Mouse (Mus musculus) midbrain, embryonic 15.5 days (tissue): ENCODE measurements around the gene Tle3. TPM values are rescaled to one million over a fixed set of nuclear protein-coding genes. Genes with fewer than 3 reads are reported as not detected.

Experiments
- ATAC-seq: fragments of 200-750 bp; cut with Nextera tagmentation; replicated peaks from 2 replicates; pipeline ENCODE4 v1.8.0; 2017; ENCODE audit warnings: moderate TSS enrichment
- H3K27ac ChIP-seq: fragments of 300-500 bp; sonication (generic); 2 replicates; pipeline ENCODE4 v1.5.1; 2015; ENCODE audit warnings: mild to moderate bottlenecking, inconsistent platforms
- H3K27me3 ChIP-seq: fragments of 300-500 bp; sonication (generic); replicated peaks from 2 replicates; pipeline ENCODE4 v1.6.1; 2015; ENCODE audit warnings: inconsistent platforms
- H3K36me3 ChIP-seq: fragments of 300-500 bp; sonication (generic); replicated peaks from 2 replicates; pipeline ENCODE4 v1.6.1; 2015; ENCODE audit warnings: inconsistent platforms
- H3K4me1 ChIP-seq: fragments of 300-500 bp; sonication (generic); 2 replicates; pipeline ENCODE4 v1.6.1; 2015; ENCODE audit warnings: inconsistent platforms
- H3K4me2 ChIP-seq: fragments of 300-500 bp; sonication (generic); 2 replicates; pipeline ENCODE4 v1.6.1; 2015; ENCODE audit warnings: inconsistent platforms, mild to moderate bottlenecking, moderate library complexity
- H3K4me3 ChIP-seq: fragments of 300-500 bp; sonication (generic); 2 replicates; pipeline ENCODE4 v1.5.1; 2015; ENCODE audit warnings: mild to moderate bottlenecking, inconsistent platforms
- H3K9ac ChIP-seq: fragments of 300-500 bp; sonication (generic); 2 replicates; pipeline ENCODE4 v1.6.1; 2015; ENCODE audit warnings: mild to moderate bottlenecking, inconsistent platforms
- H3K9me3 ChIP-seq: fragments of 300-500 bp; sonication (generic); 2 replicates; pipeline ENCODE4 v1.6.1; 2016; ENCODE audit warnings: inconsistent platforms
- WGBS: fragments of 180-500 bp; shearing (Covaris S2); methylation state at CpG from one replicate; pipeline ENCODE4 v1.1.7; 2015; ENCODE audit warnings: mixed read lengths; 5-methylcytosine and 5-hydroxymethylcytosine counted together
- polyA plus RNA-seq: library from polyadenylated mRNA; unstranded; fragments of >200 nt; fragmentation: Nextera tagmentation; extraction: Ambion mirVana; gene quantifications from 2 replicates; pipeline ENCODE4 v1.2.1, GENCODE M21; 2015

Gene Tle3
- polyA plus RNA-seq, 1 experiment from 2014 or later, result 34.9 TPM

DNA sequence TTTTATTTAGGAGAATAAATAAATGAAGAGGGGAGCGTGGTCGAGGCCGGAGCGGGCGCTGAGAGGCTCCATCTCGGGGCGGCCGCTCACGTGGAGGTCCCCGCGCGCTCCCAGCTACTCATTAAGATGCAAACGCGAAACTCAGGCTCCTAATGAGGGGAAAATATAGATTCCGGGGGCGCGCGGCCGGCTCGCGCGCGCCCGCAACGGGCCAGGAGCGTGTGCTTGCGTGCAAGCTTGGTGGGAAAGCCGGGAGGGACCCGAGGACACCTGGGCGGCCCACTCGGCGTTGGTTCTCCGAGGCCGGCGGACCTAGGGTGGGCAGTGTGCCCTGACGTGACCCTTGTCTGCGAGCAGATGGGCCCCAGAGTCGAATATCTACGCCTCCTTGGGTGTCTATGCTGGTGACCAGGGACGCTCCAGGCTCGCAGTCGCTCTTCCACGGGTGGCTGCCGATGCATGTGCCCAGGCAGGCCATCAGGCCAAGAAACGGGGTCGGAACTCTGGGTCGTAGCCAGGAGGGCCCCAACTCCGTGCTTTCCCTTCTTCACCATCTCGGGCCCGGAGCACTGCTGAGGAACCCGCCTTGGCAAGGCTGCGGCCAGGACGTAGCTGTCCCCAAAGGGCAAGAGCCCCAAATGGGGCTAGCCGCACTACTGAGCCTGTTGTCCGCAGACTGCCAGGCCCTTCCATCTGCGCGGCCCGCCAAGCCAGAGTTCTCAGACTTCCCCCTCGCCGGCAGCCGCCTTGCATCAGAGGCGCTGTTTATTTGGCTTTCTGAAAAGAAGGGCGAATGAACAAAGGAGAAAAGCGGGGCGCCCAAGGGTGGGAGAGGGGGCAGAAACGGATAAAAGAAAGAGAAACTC is 1.0 kb upstream of the Tle3 start:
- under 1% methylated on average over 66 of the region's 66 CpGs for WGBS
- no peaks in the 10 kb centered on the region for H3K9me3 ChIP-seq
- H3K4me2 ChIP-seq, result peak overlapping the region; percentile 79
- H3K4me1 ChIP-seq, result peaks cover 47% of the 10 kb centered on the region
- 0 out of 2 replicates have a peak, but pooled peaks cover 8% of the 10 kb centered on the region for H3K27me3 ChIP-seq
- H3K36me3 ChIP-seq, result no peaks in the 10 kb centered on the region
- peak overlapping the region; percentile 85 for H3K27ac ChIP-seq
- ATAC-seq, result peak; percentile 33
- peak overlapping the region; percentile 84 for H3K4me3 ChIP-seq
- H3K9ac ChIP-seq, result peak overlapping the region; percentile 50

DNA sequence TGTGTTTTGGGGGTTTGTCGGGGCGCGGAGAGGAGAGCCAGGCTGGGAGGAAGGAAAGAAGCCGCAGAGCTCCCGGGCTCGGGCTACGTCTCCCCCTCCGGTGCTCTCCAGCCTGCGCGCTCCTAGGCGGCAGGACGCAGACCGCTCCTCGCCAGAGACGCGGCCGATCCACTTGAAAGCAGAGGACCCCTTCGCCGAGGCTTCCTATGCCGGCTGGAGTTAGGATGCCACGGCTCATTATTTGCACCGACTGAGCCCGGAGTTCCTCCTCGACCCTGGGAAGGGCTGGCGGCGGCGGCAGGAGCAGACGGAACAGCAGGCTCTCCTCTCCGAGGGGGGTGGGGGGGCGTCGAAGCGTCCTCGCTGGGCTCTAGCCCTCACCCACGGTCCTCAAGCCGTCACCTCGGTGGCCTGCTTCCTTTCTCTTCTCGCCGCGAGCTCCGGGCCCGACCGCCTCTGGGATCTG is 377 bp downstream of the Tle3 start:
- Histone ChIP-seq H3K27ac (peak overlapping the region; percentile 92), H3K36me3 (no peaks in the 10 kb centered on the region), H3K4me1 (peaks cover 60% of the 10 kb centered on the region), H3K4me2 (peak overlapping the region; percentile 79), H3K9ac (peak overlapping the region; percentile 92), H3K9me3 (no peaks in the 10 kb centered on the region), H3K27me3 (no peaks in the 10 kb centered on the region), H3K4me3 (peak overlapping the region; percentile 84)
- WGBS, result under 1% methylated on average over 40 of the region's 42 CpGs
- ATAC-seq, result peak; percentile 7

DNA sequence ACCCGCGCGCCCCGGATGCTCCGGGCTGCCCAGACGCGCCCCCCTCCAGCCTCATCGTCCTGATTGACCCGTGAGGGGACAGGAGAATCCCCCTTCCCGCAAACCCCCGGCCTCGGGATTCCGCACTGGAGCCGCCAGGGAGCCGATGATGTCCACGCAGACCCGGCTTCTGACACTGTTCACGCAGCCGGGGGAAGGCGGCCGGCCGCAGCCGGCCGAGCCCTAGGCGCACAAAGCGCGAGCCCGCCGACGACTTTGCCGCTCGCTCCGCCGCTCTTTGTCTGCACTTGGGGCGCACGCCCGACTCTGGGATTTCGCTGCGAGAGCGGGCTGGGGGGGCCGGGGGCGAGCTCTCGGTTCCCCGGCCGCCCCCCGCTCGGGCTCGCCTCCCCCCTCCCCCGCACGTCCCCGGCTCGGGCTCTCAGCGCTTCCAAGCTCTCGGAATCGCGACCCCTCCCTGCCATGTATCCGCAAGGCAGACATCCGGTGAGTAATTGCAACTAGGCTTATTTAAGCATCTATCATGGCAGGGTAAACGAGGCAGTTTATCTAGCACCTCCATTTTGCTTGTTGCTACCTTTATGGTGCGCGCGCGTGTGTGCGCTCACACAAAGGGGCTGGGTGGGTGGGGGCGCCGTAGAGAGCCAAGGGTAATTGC is 939 bp downstream of the Tle3 start:
- Histone ChIP-seq H3K27ac (peak overlapping the region; percentile 92), H3K4me3 (peak overlapping the region; percentile 84), H3K27me3 (no peaks in the 10 kb centered on the region), H3K9ac (peak overlapping the region; percentile 92), H3K36me3 (no peaks in the 10 kb centered on the region), H3K4me2 (peak overlapping the region; percentile 79), H3K9me3 (no peaks in the 10 kb centered on the region), H3K4me1 (peaks cover 66% of the 10 kb centered on the region)
- WGBS, result 0% methylated on average over 63 of the region's 66 CpGs
- ATAC-seq, result no peak

DNA sequence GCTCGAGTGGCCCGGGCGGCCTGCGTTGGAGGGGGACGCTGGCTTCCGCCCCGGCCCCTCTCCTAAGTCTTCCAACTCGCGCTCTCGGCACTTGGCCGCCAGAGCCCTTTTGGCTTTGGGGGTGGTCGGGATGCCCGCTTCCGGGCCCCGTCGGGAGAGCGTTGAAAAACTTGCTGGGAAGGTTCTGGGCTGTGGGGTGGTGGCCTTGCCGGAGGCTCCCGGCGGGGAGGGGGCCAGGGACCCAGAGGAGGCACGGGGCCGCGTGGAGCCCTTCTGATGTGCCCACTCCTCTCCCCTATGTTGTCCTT is 1.4 kb downstream of the Tle3 start:
- H3K4me1 ChIP-seq, result peaks cover 69% of the 10 kb centered on the region
- under 1% methylated on average over 23 of the region's 23 CpGs for WGBS
- H3K4me3 ChIP-seq, result peak overlapping the region; percentile 84
- ATAC-seq, result no peak
- H3K9me3 ChIP-seq, result no peaks in the 10 kb centered on the region
- H3K27me3 ChIP-seq, result no peaks in the 10 kb centered on the region
- H3K36me3 ChIP-seq, result no peaks in the 10 kb centered on the region
- H3K9ac ChIP-seq, result peak overlapping the region; percentile 92
- peak overlapping the region; percentile 79 for H3K4me2 ChIP-seq
- H3K27ac ChIP-seq, result peak overlapping the region; percentile 92

DNA sequence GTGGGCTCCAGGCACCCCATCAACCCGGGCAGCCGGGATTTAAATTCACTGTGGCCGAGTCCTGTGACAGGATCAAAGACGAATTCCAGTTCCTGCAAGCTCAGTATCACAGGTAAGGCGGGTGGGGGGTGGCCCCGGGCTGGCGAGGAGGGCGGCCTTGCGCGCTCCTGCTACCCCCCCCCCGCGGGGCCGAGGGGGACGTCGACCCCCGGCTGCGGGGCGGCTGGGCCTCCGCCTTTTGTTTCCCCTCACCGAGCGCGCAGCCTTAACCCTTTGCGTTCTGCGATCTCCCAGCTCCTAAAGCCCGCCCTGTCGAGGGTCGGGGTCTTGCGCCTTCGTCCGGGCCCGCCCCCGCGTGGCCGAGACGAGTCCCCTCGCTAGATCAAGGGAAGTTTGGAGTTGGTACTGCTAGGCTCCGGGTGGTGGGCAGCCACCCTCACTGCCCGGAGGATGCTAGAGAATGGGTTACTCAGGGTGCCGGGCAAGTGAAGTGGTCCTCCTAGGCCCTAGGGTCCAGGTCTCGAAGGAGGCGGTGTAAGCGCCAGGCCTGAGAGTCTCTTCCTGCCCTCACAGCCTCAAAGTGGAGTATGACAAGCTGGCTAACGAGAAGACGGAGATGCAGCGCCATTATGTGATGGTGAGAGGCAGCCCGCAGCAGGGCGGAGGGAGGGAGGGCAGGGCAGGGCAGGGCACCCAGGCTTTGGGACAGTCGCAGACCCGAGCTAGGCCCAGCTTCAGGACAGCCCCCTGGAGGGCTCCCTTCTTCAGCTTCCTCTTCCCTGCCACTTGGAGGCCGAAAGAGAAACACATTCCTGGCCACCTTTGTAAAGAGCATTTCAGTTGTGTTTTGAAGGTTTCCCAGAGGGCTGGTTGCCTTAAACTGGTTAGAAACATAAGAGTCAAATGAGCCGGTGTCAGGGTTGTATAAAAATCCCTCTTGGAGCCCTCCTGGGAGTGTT is 2.1 kb downstream of the Tle3 start:
- H3K4me2 ChIP-seq, result peak overlapping the region; percentile 79
- H3K9ac ChIP-seq, result peak overlapping the region; percentile 92
- peaks cover 69% of the 10 kb centered on the region for H3K4me1 ChIP-seq
- peak overlapping the region; percentile 84 for H3K4me3 ChIP-seq
- H3K27me3 ChIP-seq, result no peaks in the 10 kb centered on the region
- H3K9me3 ChIP-seq, result no peaks in the 10 kb centered on the region
- peak overlapping the region; percentile 92 for H3K27ac ChIP-seq
- WGBS, result under 1% methylated on average over 51 of the region's 51 CpGs
- no peaks in the 10 kb centered on the region for H3K36me3 ChIP-seq
- no peak for ATAC-seq

DNA sequence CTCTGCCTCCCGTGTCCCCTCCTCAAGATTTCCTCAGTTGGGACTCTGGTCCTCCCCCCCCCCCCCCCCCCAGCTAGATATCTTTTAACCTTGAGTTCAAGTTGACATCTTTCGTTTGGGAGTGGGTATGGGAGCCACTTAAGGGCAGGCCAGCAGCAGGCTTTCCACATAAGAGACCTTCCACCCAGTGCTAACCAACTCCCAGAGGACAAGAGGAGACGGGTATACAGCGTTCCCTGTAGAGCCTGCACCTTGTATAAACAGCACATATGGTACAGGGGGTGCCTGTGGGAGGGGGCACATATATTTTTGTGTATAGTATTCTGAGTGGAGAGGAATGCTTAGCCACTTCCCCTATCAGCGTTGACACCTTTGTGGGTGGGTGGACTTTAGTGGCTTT is 2.8 kb downstream of the Tle3 start:
- H3K9ac ChIP-seq, result peak overlapping the region; percentile 92; the same call in 1 of the 2 replicates
- H3K27me3 ChIP-seq, result no peaks in the 10 kb centered on the region
- ATAC-seq, result no peak
- 11% methylated on average over 5 of the region's 5 CpGs for WGBS
- H3K4me2 ChIP-seq, result peak overlapping the region; percentile 79
- peaks cover 69% of the 10 kb centered on the region for H3K4me1 ChIP-seq
- H3K4me3 ChIP-seq, result peak overlapping the region; percentile 84
- no peaks in the 10 kb centered on the region for H3K9me3 ChIP-seq
- H3K36me3 ChIP-seq, result no peaks in the 10 kb centered on the region
- no peak overlapping the region for H3K27ac ChIP-seq

DNA sequence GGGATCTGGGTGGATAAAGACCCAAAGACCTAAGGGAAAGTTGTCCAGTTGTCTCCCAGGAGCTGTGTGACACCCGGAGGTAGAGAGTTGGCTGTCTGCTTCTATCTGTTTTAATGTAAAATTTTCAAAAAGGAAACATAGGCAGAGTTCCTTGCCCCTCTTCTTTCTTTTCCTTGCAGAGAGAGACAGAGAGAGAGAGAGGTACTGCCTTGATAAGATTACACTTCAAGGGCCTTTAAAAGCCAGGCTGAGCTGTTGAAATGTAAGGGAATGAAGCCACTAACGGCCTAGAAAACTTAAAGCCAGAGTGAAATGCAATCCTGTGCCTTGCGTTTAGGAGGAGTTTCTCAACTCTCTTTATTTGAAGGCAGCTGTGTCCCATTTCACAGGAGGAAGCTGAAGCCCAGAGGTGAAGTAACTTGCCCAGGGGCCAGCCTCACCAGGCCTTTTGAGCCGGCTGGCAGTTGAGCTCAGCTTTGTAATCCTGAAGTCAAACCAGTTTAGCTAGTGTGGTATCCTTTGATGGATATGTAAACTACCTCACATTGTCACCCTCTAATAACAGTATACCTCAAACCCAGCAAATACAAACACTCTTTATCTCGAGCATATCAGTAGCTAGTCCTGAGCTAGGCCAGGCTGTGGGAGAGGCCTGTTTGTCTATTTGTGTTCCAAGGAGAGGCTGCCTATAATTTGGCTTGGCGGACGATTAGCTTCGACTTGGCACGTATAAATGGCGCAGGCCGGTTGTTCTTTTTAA is 3.8 kb downstream of the Tle3 start:
- Histone ChIP-seq H3K36me3 (no peaks in the 10 kb centered on the region), H3K4me2 (peak overlapping the region; percentile 79), H3K4me3 (peak overlapping the region; percentile 84), H3K27me3 (no peaks in the 10 kb centered on the region), H3K9me3 (no peaks in the 10 kb centered on the region), H3K27ac (no peak overlapping the region), H3K9ac (peak overlapping the region; percentile 42), H3K4me1 (peaks cover 78% of the 10 kb centered on the region)
- no peak for ATAC-seq
- WGBS, result 31% methylated on average over 11 of the region's 11 CpGs

DNA sequence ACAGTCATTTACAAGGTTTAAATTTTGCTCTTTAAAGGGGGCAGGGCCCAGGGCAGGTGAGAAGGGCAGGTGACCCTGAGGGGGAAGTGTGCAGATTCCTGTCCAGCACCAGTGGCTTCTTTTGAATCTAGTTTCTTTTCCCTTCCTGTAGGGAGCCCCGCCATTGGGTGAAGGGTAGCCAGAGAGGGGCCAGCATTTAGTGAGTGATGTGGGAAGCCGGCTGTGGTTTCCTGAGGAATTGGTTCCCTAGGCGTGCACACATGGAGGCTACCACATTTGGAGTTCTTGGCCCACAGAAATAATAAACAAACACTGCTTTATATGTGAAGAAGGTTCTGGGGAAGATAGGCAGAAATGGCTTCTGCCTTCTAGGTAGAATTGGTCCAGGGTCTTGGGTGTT is 4.5 kb downstream of the Tle3 start:
- no peak for ATAC-seq
- Histone ChIP-seq H3K9me3 (no peaks in the 10 kb centered on the region), H3K4me2 (peak overlapping the region; percentile 79), H3K36me3 (no peaks in the 10 kb centered on the region), H3K9ac (peak overlapping the region; percentile 42; the same call in 1 of the 2 replicates), H3K27ac (peak overlapping the region; percentile 63), H3K4me1 (peaks cover 78% of the 10 kb centered on the region), H3K4me3 (peak overlapping the region; percentile 84), H3K27me3 (no peaks in the 10 kb centered on the region)
- 23% methylated on average over 3 of the region's 3 CpGs for WGBS

DNA sequence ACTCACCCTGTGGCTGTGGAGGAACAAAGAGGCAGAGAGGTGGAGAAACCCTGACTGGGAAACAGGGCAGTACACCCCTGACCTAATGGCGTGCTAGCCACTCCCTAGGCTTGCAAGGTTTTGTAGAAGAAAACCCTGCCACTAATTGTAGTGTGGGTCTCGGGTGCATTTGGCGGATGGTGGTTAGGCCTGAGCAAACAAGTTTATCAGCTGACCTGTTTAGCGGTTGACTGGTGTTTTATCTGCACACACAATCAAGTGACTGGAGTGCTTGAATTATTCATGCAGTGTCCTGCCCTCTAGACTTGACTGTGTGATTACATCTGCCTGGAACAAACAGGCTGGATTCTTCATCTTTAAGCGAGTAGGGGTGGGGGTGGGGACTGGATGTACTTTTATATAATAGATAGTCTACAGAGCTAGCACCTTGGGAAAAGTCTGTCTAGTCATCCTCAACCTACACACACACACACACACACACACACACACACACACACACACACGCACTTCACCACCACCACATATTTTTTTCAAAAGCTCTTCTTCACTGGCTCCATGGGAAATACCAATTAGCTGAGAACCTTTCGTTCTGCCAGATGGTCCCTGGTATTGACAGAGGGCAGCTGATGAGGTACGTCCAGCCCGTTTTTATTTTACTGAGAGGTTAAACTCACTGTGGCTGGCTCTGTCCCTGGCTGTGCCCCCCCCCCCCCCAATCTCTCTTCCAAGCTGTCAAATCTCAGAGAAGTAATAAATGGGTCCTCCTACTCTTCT is 5.7 kb downstream of the Tle3 start:
- H3K9me3 ChIP-seq, result no peaks in the 10 kb centered on the region
- H3K27ac ChIP-seq, result peak overlapping the region; percentile 63
- peak overlapping the region; percentile 39; the same call in 1 of the 2 replicates for H3K9ac ChIP-seq
- H3K4me2 ChIP-seq, result peak overlapping the region; percentile 79
- H3K4me3 ChIP-seq, result peak overlapping the region; percentile 84
- no peaks in the 10 kb centered on the region for H3K27me3 ChIP-seq
- H3K4me1 ChIP-seq, result peaks cover 86% of the 10 kb centered on the region
- WGBS, result 10% methylated on average over 9 of the region's 9 CpGs
- H3K36me3 ChIP-seq, result no peaks in the 10 kb centered on the region
- ATAC-seq, result no peak; the same call in 1 of the 2 replicates

DNA sequence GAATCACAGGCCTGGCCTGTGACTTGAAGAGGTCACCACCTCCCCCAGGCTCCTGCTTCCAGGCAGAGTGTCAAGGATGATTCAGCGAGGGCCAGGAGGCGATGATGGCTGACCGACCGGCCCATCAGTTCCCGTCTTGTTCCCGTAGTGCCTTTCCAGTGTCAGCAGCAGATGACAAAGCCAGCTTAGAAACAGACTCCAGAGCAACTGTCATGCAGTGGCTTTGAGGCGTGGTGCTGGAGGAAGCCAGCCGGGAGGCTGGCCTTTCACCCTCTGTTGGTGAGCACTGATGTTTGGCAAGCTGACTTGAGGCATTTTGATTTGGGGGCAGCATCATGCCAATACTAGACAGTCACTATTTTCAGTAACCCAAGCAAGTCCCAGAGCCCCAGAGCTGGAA is 6.3 kb downstream of the Tle3 start:
- 11% methylated on average over 8 of the region's 8 CpGs for WGBS
- Histone ChIP-seq H3K27ac (no peak overlapping the region), H3K36me3 (no peaks in the 10 kb centered on the region), H3K27me3 (no peaks in the 10 kb centered on the region), H3K4me3 (0 out of 2 replicates have a peak overlapping the region, but pooled peaks have one; percentile 5), H3K9me3 (no peaks in the 10 kb centered on the region), H3K4me2 (peak overlapping the region; percentile 79), H3K9ac (no peak overlapping the region; the same call in 1 of the 2 replicates), H3K4me1 (peaks cover 92% of the 10 kb centered on the region)
- ATAC-seq, result no peak
